Mouse (Mus musculus): ENCODE measurements at regions not wholly inside any gene's neighbourhood (a gene's known extent, or its start where the extent isn't known, plus 50 kb on each side); places are given as distances from the start of the nearest gene placed in this dataset.
A peak's percentile ranks its signal among the peaks of the same experiment; 100 is the strongest.

DNA sequence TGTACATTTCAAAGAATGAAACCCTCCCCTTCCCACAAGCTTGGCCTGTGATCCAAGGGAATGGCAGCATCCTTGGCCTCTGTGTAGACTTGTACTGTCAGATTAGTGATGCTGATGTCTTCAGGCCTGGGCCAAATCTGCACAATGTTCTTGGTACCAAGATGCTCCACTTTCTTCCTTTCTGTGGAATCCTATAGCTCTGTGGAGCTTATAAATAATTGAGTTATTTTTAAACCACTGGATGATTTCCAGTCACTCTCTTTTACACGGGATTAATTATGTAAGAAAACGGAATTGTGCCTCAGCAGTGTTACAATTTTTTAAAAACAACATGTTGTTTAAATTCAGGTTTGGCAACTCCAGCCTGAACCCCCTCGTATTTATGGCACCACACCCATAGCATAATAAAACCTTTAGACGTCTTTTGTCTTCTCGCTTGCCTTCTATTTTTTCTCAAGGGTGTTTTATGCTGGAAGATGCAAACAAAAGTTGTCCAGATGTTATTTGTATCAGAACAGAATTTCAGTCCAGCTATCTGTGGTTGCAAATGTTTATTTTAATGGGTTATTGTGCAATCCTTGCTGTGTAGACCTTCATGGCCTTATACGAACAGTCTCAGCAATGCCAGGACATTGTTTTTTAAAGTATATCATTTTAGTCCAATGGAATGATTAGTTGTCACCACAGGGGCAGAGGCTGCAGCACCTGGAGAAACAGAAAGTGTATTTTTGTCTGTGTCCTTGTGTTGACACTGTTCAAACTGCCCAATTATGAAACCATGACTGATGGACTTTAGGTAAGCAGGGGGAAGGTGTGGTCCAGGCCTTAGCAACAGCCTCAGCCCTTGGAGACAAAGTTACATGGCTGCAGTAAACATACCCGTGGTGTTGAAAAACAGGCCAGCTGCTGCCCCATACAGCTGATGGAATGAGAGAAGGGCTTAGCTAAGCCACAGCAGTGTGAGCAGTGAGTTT is 630.4 kb upstream of the Zeb2 start:
- no peak for DNase-seq

DNA sequence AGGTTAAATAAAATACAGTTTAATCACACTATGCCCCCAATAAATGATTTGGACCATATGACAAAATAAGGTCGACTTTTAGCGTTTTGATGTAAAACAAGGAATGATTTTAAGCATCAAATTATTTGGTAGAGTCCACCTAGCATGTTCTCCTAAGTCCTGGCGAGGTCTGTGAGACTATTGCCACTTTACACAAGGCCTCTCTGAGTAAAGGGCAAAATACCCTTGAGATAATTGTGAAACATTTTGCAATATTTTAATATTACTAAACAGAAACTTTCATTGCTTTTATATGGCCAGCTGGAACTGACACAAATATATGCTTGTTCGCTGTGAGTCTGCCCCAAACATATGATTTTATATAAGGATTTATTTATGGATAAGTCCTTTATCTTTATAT is 629.4 kb upstream of the Zeb2 start:
- no peak for DNase-seq

DNA sequence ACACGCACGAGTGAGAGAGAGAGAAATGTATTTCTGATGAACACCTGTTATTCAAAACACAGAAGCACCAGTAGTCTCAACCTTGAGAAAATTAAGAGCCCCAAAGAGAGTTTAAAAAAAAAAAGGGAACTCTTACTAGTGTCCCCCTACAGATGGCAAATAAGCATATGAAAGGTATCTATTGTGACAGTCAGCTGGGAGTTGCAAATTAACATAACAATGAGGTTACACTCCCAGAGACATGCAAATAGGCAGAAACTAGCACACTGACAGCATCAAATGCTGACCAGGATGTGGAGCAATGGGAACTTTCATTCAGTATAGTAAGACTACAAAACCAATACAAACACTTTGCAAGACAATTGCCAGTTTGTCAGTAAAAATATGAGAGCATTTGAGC is 619.1 kb upstream of the Zeb2 start:
- no peak for DNase-seq

DNA sequence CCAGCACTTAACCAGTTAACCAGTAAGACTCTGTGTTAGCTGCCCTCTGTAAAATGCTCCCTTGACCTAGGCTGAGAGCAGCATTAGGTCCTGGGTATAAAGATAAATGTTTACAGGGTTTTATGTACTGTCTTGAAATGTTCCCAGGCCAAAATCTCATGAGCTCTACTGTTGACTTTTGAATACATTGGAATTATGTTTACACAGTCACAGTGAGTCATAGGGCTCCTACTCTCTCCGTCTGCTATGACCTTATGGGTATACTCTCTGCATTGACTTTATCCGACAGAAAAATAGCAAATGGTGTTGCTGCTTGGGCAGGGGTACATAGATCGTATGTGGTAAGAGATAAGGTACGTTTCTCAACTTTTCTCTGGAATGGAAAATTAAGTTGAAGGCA is 596.8 kb upstream of the Zeb2 start:
- DNase-seq = no peak

DNA sequence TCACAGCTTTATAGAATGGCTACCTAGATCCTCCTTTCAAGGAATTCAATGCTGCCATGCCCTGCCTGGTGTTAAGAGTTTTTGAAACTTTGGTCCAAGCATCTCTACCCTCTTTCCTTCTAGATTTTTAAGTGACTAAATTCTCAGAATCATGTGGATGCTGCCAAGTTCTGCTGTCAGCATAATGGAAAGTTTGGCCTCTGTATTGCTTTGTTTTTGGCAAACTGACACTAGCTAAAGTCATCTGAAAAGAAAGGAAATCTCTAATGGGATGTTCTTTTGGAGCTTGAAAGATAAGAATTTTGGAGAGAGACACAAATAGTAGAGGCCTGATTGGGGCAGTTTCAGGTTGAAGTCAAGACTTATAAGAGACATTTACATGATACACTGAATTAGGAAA is 589.8 kb upstream of the Zeb2 start:
- no peak for DNase-seq

DNA sequence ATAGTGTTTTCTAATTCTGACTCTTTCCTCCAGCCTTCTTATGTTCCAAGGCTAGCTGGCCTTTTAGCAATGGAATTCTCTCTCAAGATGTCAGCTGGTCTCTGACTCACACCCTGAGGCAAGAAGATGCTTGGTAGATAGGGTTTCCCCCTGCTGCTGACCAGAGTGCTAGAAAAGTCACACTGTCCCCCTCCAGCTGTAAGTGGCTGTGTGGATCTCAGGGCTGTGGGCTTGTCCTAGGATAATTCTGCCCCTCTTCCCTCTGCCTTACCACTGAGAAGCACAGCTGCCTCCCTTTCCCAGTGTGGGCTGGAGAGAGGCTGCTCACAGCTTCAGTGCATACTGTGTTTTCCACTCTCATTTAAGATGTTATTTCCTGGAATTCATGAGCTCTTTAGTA is 585.3 kb upstream of the Zeb2 start:
- DNase-seq = no peak

DNA sequence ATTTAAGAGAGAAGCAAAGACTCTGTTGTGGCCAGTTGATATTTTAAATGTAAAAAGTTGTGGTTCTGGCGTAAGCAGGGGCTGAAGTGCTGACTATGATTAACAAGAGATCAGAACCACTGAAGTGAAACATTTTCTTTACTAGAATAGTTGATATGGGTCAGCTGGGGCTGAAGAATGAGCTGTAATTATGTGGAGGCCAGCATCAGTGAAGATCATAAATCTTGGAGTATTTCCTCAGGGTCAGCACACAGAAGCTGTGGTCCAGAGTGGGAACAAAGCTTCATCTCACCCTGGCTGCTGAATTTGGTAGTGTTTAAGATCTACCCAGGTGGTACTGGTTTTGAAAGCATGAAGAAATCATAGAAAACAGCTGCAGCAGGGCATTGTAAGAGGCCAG is 583.4 kb upstream of the Zeb2 start:
- DNase-seq = no peak

DNA sequence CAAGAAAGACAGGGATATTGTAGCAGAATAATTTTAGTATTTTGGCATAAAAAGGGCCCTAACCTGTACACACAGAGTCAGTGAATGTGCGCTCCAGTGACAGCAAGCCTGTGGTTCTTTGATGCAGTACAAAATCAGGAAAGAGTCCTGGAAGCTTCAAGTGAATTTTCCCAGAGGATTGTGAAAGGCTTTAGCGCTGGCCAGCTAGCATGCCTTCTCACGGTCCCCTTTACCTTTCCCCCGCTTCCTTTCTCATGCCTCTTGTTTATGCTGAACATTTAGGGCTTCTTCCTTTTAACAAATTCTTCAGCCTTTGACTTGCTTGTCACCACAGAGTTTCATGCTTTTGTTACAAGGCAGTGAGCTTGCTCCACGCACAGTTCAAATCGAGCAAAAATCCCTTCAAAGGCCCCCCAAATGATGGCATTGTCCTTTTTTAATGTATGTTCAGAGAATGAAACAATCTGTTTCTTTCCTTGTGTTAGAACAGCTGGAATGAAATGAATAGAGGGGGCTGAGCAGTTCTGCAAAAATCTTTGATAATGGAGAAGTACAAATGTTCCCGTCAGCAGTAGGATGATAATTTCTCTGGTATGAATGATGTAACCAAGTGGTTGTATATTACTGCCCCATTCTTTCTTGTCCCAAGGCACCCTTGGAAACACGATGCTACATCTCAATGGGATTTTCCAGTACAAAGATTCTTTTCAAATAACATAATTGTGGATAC is 576.3 kb upstream of the Zeb2 start:
- DNase-seq = no peak

DNA sequence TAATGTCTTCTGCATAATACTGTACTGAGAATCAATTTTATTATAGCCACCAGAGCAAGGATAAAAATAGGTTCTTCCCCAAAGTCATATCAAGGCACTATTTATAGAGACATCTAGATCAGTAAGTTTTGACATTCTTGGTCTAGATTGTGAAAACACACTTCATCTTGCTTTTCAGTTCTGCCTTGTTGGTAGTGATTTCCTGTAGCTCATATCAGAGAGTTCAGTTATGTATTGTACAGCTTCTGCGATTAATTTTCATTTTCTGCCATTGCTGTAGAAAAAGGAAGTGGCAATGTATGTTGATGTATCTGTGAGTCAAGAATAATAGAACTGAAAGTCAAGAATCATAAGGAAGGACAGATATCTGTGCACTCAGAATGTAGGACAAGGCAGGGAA is 575.6 kb upstream of the Zeb2 start:
- no peak for DNase-seq

DNA sequence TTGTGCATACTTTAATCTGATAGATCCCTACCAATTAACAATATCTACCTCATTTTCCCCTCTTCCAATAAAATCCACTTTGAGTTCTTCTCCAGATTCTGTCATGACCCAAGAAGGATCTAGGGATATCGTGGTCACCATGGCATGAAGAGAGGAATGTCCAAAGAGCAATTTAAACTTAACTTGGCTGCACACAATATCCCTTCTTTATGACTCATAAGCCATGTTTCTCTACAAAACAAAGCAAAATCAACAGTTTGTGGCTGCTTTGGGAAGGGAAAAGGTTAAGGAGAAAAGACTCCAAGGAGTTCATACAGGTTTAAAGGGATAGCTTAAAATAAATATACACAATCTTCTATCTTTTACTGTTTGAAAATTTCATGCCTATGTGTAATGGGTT is 571.8 kb upstream of the Zeb2 start:
- DNase-seq = no peak

DNA sequence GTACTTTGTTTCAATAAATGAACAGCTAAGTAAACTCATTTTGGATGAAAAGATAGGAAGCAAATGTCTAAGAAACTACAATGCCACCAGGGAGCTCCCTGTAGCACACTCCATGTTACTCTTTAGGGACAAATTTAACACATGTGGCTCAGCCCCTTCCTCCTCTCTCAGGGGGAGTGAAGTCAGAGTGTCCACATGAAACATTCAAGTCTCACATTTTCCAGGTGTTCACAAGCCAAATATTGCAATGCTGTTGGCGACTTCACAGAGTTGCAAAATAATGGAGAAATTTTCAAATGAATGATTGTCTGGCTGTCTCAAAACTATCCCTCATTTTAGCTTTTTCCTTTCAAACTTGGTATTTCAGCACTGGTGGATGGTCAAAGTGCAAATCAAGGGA is 564.1 kb upstream of the Zeb2 start:
- peak in 1 of 2 experiments; percentile 4 for DNase-seq

DNA sequence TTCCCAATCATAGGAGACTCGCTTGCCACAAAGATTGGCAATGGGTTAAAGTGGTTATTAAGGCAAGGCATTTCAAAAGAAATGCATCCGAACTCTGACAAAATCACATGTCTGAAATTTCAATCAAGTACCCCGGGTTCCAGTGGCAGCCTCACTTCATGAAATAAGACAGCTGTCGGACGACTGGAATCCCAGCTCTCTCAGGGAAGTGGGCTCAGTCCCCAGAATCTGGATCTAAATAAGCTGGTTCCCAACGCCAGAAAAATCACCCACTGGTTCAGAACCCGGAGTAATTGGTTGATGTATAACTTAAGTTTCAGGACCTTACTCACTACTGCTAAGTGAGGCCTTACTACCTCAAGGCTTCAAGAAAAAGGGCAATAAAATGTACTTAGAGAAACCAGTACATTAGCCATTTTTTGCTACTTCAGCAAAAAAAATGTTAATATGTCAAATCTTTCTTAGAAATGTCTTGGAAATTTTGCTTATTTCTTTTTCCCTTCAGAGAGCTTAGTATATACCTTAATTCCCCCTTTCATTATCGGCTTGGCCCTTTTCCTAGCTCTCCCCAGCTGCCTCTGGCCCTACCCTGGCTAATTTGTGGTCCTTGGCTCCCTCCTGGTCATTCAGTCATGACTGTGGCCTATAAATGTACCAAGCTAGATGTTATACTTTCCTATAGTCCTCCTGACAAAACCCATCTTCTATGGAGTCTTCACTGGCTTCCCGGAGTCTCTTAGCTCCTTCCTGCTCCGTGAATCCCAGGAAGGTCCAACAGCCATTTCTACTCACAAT is 562.1 kb upstream of the Zeb2 start:
- DNase-seq = no peak

DNA sequence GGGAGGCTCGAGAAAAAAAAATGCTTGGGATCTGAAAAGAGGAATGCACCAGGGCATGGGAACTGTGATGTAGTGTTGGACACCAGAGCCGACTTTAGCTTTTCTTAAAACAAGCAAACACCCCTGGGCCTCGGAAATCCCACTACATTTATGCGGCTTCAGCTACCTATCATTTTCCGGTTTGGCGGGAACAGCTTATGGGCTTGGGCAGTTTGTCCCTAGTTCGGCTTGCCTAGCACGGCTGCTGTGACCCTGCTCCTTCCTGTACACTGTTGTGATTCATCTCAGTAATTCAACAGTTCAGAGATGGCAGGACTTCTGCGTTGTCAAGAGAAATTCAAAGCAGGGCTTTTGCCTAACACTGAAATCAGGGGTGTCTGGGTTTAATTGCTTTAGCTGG is 561.5 kb upstream of the Zeb2 start:
- DNase-seq = no peak

DNA sequence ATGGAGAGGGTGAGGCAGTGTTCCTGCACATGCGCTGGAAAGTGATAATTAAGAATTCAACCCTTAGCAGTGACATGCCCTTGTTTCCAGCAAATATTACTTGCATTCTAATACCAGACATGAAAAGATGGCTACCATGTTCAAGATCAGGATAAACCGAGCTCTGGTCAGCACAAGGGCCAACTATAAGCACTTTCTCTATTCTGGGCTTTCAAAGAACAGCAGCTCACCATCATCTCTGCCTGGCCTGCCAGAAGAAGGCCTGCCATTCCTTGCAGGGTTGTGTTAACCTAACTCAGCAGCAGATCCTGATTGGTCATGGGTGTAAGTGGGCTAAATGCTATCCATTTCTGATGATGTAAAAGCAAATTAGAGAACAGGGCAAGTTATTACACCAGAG is 558.6 kb upstream of the Zeb2 start:
- no peak for DNase-seq

DNA sequence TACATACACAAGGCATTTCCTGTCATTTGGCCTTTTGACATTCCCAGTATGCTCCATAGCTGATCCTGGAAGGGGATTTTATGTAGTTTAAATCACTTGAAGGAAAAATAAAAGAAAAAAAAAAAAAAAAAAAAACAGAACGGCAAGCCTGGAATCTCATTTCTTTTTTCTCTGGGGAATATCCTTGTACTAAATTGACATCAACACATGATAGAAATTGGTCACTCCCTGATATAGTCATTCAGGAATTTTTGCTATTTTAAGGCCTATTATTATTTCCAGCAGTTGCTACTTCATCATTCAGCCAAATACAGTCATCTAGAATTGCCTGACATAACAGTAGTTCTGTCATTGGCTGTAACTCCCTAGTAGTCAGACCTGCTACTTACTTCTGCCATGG is 538.8 kb upstream of the Zeb2 start:
- no peak for DNase-seq

DNA sequence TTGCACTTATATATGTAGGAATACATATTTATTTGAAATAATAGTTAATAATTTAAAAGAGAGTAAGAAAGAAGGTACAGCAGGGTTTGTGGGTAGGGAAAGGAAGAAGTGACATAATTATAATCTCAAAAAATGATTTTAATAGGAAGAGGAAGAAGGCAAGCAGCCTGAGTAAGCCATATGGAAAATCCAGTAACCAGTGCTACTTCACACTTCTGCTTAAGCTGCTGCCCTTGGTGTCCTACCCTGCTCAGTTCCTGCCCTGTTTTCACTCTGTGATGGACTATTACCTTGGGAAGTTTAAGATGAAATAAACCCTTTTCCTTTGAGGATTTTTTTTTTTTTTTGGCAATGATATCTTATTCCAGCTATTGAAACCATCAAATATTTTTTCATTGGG is 537.5 kb upstream of the Zeb2 start:
- no peak for DNase-seq

DNA sequence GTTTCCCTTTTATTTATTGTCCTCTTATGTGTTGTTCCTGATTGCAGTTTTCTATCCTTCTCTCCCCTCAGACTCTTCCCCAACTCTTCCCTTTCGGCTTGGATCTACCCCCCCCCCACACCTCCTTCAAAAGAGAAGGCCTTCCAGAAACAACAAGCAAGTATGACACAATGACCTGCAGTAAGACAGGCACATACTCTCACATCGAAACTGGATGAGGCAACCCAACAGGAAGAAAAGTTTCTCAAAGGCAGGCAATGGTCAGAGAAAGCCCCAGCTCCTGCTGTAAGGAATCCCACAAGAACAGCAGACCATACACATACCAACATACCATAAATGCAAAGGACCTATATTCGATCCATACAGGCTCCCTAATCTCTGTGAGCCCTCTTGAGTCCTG is 535.8 kb upstream of the Zeb2 start:
- no peak for DNase-seq

DNA sequence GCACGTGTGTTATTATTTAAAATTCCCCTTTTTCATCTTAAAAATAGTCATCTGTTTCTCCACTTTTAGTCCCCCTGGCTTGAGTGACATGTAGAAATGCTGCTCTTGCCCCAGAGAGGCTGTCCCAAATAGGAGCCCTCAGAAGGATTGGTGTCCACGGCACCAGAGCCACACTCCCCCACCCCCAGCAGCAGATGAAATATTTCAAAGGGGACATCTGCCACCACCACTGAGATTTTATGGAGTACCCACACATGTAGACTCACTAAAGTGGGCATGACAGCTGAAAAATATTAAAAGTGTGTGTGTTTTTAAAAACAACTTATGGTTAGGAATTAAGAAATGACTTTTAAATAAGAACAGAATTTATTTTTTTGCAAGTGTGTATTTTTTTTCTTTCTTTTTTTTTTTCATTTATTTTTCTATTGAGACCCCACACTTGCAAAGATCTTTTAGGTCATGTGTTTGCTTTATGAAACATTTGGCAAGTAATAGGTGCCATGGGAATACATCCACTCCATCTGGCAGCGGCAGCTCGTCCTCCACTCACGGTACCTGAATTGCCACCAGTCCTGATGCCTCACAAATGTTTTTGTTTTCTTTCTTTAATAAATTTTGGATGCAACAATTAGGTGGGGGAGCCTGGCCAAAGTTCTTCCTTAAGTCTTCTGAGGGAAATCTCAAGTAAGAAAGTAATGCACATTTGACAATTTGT is 533.2 kb upstream of the Zeb2 start:
- DNase-seq = no peak

DNA sequence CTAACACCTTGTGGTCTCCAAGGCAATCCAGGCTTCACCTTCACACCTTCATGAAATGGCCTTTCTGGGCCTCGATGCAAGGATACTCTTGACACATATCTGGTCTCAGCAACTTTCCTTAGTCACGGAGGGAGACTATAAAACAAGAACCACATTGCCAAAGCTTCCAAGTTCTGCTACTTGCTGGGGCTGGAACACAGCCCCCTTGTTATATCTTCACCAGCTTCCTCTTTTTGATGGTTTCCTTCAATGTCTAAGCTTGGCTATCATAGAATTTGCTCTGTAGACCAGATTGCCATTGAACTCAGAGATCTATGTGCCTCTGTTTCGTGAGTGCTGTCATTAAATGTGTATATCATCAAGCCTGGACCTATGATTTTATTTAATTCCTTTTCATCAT is 530.7 kb upstream of the Zeb2 start:
- no peak for DNase-seq

DNA sequence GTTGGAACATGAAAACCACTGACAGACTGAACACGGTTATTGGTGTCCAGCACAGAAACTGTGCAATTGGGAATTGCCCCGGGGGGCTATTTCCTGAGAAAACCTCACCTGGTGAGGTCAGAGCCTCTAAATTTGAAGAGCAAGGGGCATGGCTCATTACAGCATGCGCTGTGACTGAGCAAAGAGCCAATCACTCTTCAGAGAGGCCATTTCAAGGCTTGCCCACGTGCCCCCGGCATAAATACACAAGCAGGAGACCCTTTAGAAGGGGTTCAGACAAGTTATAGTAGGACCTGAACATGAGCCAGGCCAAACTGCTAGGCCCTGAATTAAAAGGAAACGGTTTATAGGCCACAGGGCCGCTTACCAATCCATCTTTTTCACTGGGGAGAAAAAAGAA is 512.9 kb upstream of the Zeb2 start:
- DNase-seq = no peak

DNA sequence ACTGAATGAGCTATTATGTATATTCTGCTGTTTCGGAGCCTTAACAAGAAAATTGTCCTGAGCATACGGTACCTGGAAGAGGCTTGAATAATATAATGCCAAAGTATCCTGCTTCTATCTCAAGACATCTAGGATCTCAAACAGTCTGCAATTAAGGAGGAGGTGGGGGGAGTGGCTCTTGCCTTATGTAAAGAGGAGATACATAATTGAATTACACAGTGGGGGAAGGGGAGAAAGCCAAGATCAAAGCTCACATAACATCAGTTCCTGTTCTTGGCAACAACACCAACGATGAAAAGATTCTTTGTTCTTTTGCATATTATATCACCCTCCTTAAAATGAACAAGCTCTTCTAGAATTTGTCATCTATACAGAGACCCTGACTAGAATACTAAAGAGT is 512.4 kb upstream of the Zeb2 start:
- no peak for DNase-seq

DNA sequence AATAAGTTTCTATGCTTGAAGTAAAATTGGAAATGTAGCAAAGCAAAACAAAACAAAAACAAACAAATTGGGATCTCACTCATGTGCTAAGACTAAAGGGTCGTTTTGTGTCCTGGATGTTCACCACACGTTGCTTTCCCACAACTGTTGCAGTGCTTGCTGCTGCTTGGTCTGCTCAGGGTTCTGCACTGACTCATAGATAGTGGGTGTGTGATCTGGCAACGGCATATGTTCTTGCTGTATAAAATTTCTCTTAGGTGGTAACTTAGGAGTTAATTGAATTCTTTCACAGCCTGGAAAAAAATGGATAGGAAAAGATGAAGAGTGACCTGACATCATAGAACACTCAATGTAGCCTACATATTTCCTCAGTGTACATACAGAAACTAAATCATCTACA is 505.9 kb upstream of the Zeb2 start:
- DNase-seq = no peak
